Mouse (Mus musculus): ENCODE results near the gene Phc2.

DNA sequence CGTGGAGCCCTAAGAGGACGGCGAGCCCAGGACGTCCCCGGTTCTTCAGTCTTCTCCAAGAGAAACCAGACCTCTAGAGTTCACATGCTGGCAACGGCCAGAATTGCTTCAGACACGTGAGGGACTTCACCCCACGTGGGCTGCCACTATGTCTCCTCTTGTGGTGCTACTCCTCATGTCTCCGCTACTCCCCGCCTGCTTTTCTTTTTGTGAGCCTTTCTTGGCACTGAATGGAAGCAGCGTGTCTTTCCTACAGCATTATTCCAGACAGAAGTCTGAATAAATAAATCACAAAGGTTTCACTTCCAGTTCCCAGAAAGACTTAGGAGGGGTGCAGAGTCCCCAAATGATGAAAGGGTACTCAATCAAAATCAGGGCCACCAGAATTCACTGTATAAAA, 46.8 kb upstream of the Phc2 start:
- TF ChIP-seq POLR2A (IDR thresholded peaks at IDR 0.05; ENCODE audit: insufficient read depth, low read depth, low read length), result no peak
- no peak for TF ChIP-seq CTCF (IDR thresholded peaks at IDR 0.05)
- no peak for TF ChIP-seq EP300 (IDR thresholded peaks at IDR 0.05; ENCODE audit: insufficient read depth, low read depth, low read length)
